Mouse (Mus musculus) C2C12 (cell line): ENCODE results near the gene Schip1.

ENCODE experiments used
- CTCF ChIP-seq: IDR thresholded peaks from one replicate; pipeline ENCODE4 v1.5.1; 2011; ENCODE audit not compliant: control insufficient read depth, insufficient read depth, insufficient read length
- MAX ChIP-seq: IDR thresholded peaks from one replicate; pipeline ENCODE4 v1.6.1; 2011; ENCODE audit warnings: mild to moderate bottlenecking, control low read depth
- MYOG ChIP-seq: IDR thresholded peaks from one replicate; pipeline ENCODE4 v1.6.1; 2011; ENCODE audit not compliant: control insufficient read depth, insufficient read length; ENCODE audit errors: extremely low read depth

DNA sequence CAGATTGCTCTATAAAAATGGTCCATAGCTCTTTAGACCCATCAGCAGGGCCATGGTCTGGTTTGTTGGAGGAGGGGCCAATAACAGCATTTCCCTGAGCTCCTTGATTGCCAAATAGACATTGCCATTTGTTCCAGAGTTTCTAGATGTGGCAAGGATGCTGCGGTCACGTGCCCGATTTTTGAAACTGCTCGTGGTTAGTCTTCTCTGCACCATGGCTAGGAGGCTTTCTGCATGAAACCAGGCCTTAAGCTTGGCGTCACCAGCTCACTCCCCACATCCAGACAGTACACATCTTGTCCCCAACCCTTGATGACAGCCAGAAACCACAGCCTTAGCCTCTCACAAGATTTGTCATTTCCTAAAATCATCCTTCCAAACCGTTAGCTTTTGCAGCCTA lies 559.9 kb downstream of the Schip1 start:
- TF ChIP-seq CTCF: no peak
- no peak for TF ChIP-seq MAX
- TF ChIP-seq MYOG: no peak
